Mouse (Mus musculus) bone marrow macrophage, adult 2 months (primary cell): ENCODE results near the gene Gm49355.

ENCODE experiments used
- CTCF ChIP-seq: IDR thresholded peaks from 2 replicates; pipeline ENCODE4 v1.5.1; 2012; ENCODE audit warnings: low read depth, mild to moderate bottlenecking, low read length, moderate library complexity
- POLR2A ChIP-seq: IDR thresholded peaks from 2 replicates; pipeline ENCODE4 v1.6.1; 2012; ENCODE audit warnings: mild to moderate bottlenecking, low read depth, low read length, borderline replicate concordance

- no peak for TF ChIP-seq CTCF
- no peak for TF ChIP-seq POLR2A
These were observed 15.4 kb downstream of the Gm49355 start for GRCm38 (mm10) chr14:12299171-12299570.
